Mouse (Mus musculus) layer of hippocampus, postnatal 14 days (tissue): ENCODE results near the gene Adgrg6. TPM values are rescaled to one million over a fixed set of nuclear protein-coding genes. Genes with fewer than 3 reads are reported as not detected.
A peak's percentile ranks its signal among the peaks of the same experiment; 100 is the strongest.

Source experiments
- DNase-seq, 2 experiments: peaks; one replicate each; pipeline ENCODE4 v3.0.0; 2021 to 2022; ENCODE audit warnings: low spot score in 2 of 2, mixed read lengths in 1 of 2
- long read RNA-seq, 2 experiments: library from polyadenylated mRNA; stranded (forward); transcript quantifications; one replicate each; pipeline ENCODE4 v2.0.0; 2021
- total RNA-seq, 2 experiments: library from RNA; stranded (reverse); gene quantifications; 2 replicates each; pipeline ENCODE4 v1.2.3; 2021

Gene Adgrg6
- 1 to 10 TPM; 1.8 to 2.0 TPM for total RNA-seq
- long read RNA-seq, experiment 1, result 0 reads
- long read RNA-seq, experiment 2, full-length matches to known transcripts, result 1 of 1 reads
- long read RNA-seq, experiment 2, partial matches to known transcripts, result 0 of 1 reads
- long read RNA-seq, experiment 2, other reads (novel, unspliced or antisense), result 0 of 1 reads

GRCm38 (mm10) chr10:14544941-14545717 is at the start of gene Adgrg6:
TSS of gene Adgrg6 (minus strand) at chr10:14545659.
- peak in 1 of 2 experiments; percentile 4 for DNase-seq

- DNase-seq, result no peak
Observed at GRCm38 (mm10) chr10:14592215-14592614, 46.8 kb upstream of the Adgrg6 start.

GRCm38 (mm10) chr10:14590816-14591215 is 45.4 kb upstream of the Adgrg6 start:
- no peak for DNase-seq

DNA sequence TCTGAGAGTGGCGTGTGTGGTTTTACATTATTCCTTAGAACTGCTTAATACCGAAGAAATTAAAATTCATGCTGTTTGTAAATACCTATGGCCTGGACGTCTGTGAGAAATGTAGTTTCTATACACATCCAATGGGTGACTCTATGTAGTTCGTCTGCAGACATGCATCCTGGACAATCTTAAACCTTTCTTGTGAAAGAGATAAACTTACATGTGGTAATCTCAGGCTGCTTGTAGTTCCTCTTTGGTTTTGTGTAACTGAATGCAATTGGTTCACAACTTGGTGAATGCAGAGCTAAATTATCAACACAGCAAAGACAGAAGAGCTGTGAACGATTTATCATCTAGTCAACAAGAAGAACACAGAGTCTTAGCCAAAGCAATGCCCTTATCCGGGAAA is 44.2 kb upstream of the Adgrg6 start:
- no peak for DNase-seq

- DNase-seq, result no peak
Observed at GRCm38 (mm10) chr10:14583496-14583895, 38.0 kb upstream of the Adgrg6 start.

DNA sequence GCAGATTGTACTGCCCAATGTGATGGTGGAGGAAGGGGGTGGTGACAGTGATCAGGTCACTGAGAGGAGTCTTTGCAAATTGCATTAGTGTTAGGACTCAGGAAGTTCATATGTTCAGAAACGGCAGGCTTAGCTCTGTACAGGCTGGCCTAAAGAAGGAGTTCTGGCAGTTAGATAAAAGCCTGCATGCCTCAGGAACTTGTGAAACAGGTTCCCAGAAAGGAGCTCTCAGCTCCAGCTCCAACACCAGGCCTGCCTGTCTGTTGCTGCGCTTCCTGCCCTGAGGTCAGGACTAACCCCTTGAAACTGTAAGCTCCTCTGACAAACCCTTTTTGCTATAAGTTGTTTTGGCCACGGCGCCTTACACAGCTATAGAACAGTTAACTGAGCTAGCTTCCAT is 28.8 kb upstream of the Adgrg6 start:
- no peak for DNase-seq

GRCm38 (mm10) chr10:14571143-14571542 is 25.7 kb upstream of the Adgrg6 start:
- no peak for DNase-seq

DNA sequence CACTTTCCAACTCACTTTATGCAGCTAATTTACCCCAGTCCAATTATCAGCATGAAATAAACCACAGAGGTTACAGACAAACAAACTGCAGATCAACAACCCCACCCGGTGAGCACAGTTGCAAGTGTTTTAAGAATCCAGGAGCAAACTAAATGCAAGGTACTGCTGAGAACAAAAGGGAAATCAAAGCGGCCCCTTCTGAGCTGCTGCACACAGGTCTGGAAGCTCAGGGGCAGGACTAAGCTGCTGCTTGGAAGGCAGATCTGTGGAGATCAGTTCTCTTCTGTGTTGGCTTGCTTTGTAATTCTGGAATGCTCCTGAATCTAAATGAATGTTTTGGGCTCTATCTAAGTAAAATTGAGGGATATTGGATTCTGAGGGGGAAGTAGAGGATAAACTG is 25.2 kb upstream of the Adgrg6 start:
- no peak for DNase-seq

DNA sequence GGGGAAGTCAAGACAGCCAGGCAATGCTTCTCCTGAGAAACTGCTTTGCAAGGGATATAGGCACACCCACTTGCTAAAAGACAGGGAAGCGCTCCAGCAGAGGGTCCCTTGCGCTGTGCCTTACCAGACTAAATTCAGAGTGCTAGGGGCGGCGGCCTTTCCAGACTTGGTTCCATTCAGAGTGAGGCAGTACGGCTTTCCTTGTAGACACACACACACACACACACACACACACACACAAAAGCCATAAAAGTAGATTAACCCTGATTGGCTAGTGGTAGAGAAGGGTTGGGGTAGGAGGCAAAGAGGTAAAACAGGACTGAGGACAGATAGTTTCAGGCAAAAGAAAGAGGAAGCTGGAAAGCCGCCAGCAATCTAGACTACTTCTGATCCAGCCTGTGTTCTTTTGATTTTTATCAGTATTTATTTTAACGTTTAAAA is 672 bp upstream of the Adgrg6 start:
- DNase-seq, result no peak

DNA sequence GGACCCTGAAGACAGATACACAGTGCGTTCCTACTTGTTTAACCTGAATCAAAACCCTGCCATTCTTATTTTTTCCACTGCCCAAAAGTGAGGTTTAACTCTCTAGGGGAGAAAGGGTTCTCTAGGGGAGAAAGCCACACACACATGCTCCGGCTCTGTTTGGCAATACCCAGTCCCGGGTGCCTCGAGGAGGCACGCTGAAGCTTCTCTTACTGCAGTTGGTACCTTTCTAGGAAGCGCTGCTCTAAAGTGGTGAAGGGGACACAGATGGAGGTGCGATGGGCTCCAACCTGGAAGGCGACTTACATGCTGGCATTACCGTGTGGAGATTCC is 885 bp downstream of the Adgrg6 start:
- DNase-seq, result no peak

- DNase-seq, result no peak
Observed at GRCm38 (mm10) chr10:14543511-14544067, 1.9 kb downstream of the Adgrg6 start.

GRCm38 (mm10) chr10:14537102-14537501 is 8.4 kb downstream of the Adgrg6 start:
- DNase-seq, result no peak

DNA sequence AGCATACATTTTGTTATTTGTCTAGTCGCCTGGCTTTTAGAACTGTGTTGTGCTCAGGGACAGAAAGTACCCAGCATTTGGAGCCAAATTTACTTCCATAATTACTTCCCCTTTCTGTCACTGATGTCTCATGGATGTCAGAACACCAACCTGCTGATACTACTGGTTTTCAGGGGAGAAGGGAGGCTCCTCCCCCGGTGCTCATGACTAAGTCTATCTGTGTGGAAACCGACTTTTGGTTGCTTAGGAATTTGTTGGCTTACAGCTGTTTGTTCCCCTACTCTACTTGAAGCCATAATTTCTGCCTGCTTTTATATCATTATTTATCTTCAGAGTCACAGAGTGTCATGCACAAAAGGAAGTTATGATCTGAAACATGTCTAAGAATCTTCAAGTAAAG is 14.4 kb downstream of the Adgrg6 start:
- DNase-seq, result no peak

GRCm38 (mm10) chr10:14530670-14531069 is 14.8 kb downstream of the Adgrg6 start:
- no peak for DNase-seq

- no peak for DNase-seq
Observed at GRCm38 (mm10) chr10:14527765-14528164, 17.7 kb downstream of the Adgrg6 start.

DNA sequence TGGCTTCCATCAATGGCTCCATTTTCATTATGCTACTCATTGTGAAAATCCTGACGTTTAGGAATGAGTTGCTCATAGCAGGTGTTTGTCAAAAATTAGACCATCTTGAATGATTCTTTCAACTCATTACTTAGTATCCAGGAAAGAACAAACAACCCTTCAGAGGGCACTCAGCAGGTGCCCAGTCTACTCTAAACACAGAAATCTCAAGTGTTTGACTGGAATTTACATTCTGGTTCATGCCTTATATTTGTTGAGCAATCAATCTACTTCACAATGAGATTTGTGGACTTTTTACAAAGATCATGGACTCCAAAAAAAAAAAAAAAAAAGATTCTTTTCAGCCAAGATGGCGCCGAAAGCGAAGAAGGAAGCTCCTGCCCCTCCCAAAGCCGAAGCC is 22.7 kb downstream of the Adgrg6 start:
- DNase-seq, result no peak

DNA sequence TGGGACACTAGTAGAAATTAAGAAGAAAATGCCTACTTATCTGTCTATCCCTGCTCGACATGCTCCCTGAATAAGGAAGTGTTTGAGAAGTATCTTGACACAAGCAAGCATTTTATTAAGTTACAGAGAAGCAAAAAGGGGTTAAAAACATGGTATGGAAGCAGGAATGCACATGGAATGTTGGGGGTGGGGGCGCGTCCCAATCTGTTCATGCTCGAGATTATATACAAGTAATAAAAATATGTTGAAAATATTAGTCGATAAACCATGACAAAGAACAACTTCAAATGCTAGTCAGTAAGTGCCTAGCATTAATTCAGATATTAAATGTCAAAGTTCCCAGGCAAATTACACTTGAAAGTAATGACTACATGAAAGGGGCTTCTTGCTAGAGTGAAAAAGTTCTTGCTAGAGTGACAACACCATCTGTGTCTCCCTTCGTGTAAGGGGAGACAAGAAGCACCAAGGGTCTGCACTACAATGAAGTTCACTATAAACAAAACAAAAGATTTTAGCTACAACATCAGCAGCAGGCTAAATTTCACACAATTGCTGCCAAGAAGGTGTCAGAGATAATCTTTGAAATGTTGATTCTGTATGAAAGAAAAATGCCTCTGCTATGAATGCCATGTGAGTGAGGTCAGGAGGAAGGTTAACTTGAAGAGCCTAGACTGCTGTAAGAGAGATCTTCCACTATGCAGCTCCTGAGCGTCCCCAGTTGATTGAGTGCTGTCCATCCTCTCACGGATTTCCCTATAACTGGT is 24.4 kb downstream of the Adgrg6 start:
- DNase-seq, result no peak

- no peak for DNase-seq
Observed at GRCm38 (mm10) chr10:14517909-14518308, 27.6 kb downstream of the Adgrg6 start.

- DNase-seq, result peak in 1 of 2 experiments; percentile 5
Observed at GRCm38 (mm10) chr10:14511904-14512663, 33.4 kb downstream of the Adgrg6 start.

GRCm38 (mm10) chr10:14511157-14511556 is 34.3 kb downstream of the Adgrg6 start:
- DNase-seq, result no peak

GRCm38 (mm10) chr10:14495658-14496057 is 49.8 kb downstream of the Adgrg6 start:
- DNase-seq, result no peak
